Mouse (Mus musculus) MEL (cell line): ENCODE measurements around the gene Aff4. TPM values are rescaled to one million over a fixed set of nuclear protein-coding genes. Genes with fewer than 3 reads are reported as not detected.
A peak's percentile ranks its signal among the peaks of the same experiment; 100 is the strongest.

Source experiments
- DNase-seq: peaks from one replicate; pipeline ENCODE4 v3.0.0; 2011; ENCODE audit warnings: low read depth, low spot score
- H3K27ac ChIP-seq: 2 replicates; pipeline ENCODE4 v1.5.1; 2012; ENCODE audit warnings: low read depth, mild to moderate bottlenecking, control low read depth, low read length, moderate library complexity; ENCODE audit not compliant: control insufficient read depth
- H3K27me3 ChIP-seq, 2 experiments: fragments of 150-350 bp in 1 of 2; sonication (generic) in 1 of 2; 2 replicates each; pipeline ENCODE4 v1.6.1; 2012; ENCODE audit warnings: low read length in 2 of 2, mild to moderate bottlenecking in 2 of 2, improper control_type of control experiment in 1 of 2, moderate library complexity in 1 of 2; ENCODE audit not compliant: insufficient read depth in 2 of 2, control insufficient read depth in 1 of 2
- H3K36me3 ChIP-seq, 2 experiments: 2 replicates each; pipeline ENCODE4 v1.6.1; 2012 to 2014; ENCODE audit warnings: low read length in 2 of 2, improper control_type of control experiment in 1 of 2, inconsistent platforms in 1 of 2, mild to moderate bottlenecking in 1 of 2; ENCODE audit not compliant: insufficient read depth in 2 of 2, control insufficient read depth in 1 of 2
- H3K4me1 ChIP-seq, 2 experiments: fragments of 150-350 bp in 1 of 2; sonication (generic) in 1 of 2; 2 replicates each; pipeline ENCODE4 v1.6.1; 2012; ENCODE audit warnings: low read length in 2 of 2, improper control_type of control experiment in 1 of 2, mild to moderate bottlenecking in 1 of 2; ENCODE audit not compliant: insufficient read depth in 2 of 2, control insufficient read depth in 1 of 2
- H3K4me3 ChIP-seq, 2 experiments: fragments of 150-350 bp in 1 of 2; sonication (generic) in 1 of 2; 2 replicates each; pipeline ENCODE4 v1.5.1; 2012; ENCODE audit warnings: low read depth in 2 of 2, low read length in 2 of 2, mild to moderate bottlenecking in 2 of 2, moderate library complexity in 2 of 2, control low read depth in 1 of 2, improper control_type of control experiment in 1 of 2; ENCODE audit not compliant: control insufficient read depth in 1 of 2, insufficient read depth in 1 of 2
- H3K79me2 ChIP-seq: 2 replicates; pipeline ENCODE4 v1.6.1; 2012; ENCODE audit warnings: mild to moderate bottlenecking, low read length, moderate library complexity; ENCODE audit not compliant: control insufficient read depth, poor library complexity, insufficient read depth
- H3K9ac ChIP-seq: 2 replicates; pipeline ENCODE4 v1.6.1; 2012; ENCODE audit warnings: low read depth, mild to moderate bottlenecking, control low read depth, low read length, moderate library complexity; ENCODE audit not compliant: control insufficient read depth, poor library complexity, severe bottlenecking
- H3K9me3 ChIP-seq: fragments of 150-350 bp; sonication (generic); replicated peaks from 2 replicates; pipeline ENCODE4 v1.6.1; 2012; ENCODE audit warnings: mild to moderate bottlenecking, low read length, improper control_type of control experiment, moderate library complexity; ENCODE audit not compliant: insufficient read depth
- BHLHE40 ChIP-seq: IDR thresholded peaks from 2 replicates; pipeline ENCODE4 v1.6.1; 2012; ENCODE audit warnings: low read depth, mild to moderate bottlenecking, inconsistent platforms, low read length, improper control_type of control experiment, borderline replicate concordance
- CHD1 ChIP-seq: IDR thresholded peaks from 2 replicates; pipeline ENCODE4 v1.6.1; 2012; ENCODE audit warnings: low read depth, mild to moderate bottlenecking, inconsistent platforms, low read length, improper control_type of control experiment
- CHD2 ChIP-seq: IDR thresholded peaks from 2 replicates; pipeline ENCODE4 v1.6.1; 2011; ENCODE audit warnings: low read length, improper control_type of control experiment
- CTCF ChIP-seq, 3 experiments: IDR thresholded peaks in 2 of 3; conservative IDR thresholded peaks in 1 of 3; 2 replicates each; pipeline ENCODE4 v1.5.1; 2011 to 2012; ENCODE audit warnings: low read length in 3 of 3, low read depth in 2 of 3, mild to moderate bottlenecking in 2 of 3, improper control_type of control experiment in 1 of 3, inconsistent platforms in 1 of 3, mixed read lengths in 1 of 3, moderate library complexity in 1 of 3; ENCODE audit not compliant: control insufficient read depth in 1 of 3, insufficient read depth in 1 of 3, poor library complexity in 1 of 3, severe bottlenecking in 1 of 3
- E2F4 ChIP-seq: IDR thresholded peaks from 2 replicates; pipeline ENCODE4 v1.6.1; 2011; ENCODE audit warnings: low read depth, low read length, improper control_type of control experiment, borderline replicate concordance
- ELF1 ChIP-seq: IDR thresholded peaks from 2 replicates; pipeline ENCODE4 v1.6.1; 2014; ENCODE audit warnings: low read depth, mild to moderate bottlenecking, inconsistent platforms, low read length, improper control_type of control experiment, moderate library complexity
- EP300 ChIP-seq, 2 experiments: IDR thresholded peaks; 2 replicates each; pipeline ENCODE4 v1.6.1; 2011; ENCODE audit warnings: improper control_type of control experiment in 2 of 2, low read length in 2 of 2, low read depth in 1 of 2, mild to moderate bottlenecking in 1 of 2
- ETS1 ChIP-seq: IDR thresholded peaks from 2 replicates; pipeline ENCODE4 v1.6.1; 2012; ENCODE audit warnings: low read depth, mild to moderate bottlenecking, inconsistent platforms, low read length, improper control_type of control experiment, moderate library complexity
- GABPA ChIP-seq: IDR thresholded peaks from 2 replicates; pipeline ENCODE4 v1.6.1; 2012; ENCODE audit warnings: low read depth, mild to moderate bottlenecking, inconsistent platforms, low read length, improper control_type of control experiment, moderate library complexity
- GATA1 ChIP-seq: IDR thresholded peaks from 2 replicates; pipeline ENCODE4 v1.6.1; 2011; ENCODE audit warnings: low read depth, low read length, improper control_type of control experiment
- KAT2A ChIP-seq: conservative IDR thresholded peaks from 2 replicates; pipeline ENCODE4 v1.6.1; 2012; ENCODE audit warnings: low read depth, low read length, improper control_type of control experiment, inconsistent platforms
- MAFK ChIP-seq: IDR thresholded peaks from 2 replicates; pipeline ENCODE4 v1.6.1; 2011; ENCODE audit warnings: low read depth, mild to moderate bottlenecking, low read length, improper control_type of control experiment, borderline replicate concordance
- MAX ChIP-seq: IDR thresholded peaks from 2 replicates; pipeline ENCODE4 v1.6.1; 2011; ENCODE audit warnings: low read length, improper control_type of control experiment
- MAZ ChIP-seq: IDR thresholded peaks from 2 replicates; pipeline ENCODE4 v1.6.1; 2012; ENCODE audit warnings: low read depth, mild to moderate bottlenecking, inconsistent platforms, low read length, improper control_type of control experiment
- MEF2A ChIP-seq: IDR thresholded peaks from 2 replicates; pipeline ENCODE4 v1.6.1; 2014; ENCODE audit warnings: low read depth, mild to moderate bottlenecking, inconsistent platforms, low read length, improper control_type of control experiment; ENCODE audit not compliant: poor library complexity, insufficient replicate concordance, severe bottlenecking; ENCODE audit errors: extremely low read depth
- MXI1 ChIP-seq: IDR thresholded peaks from 2 replicates; pipeline ENCODE4 v1.6.1; 2011; ENCODE audit warnings: mild to moderate bottlenecking, low read depth, low read length, improper control_type of control experiment
- MYB ChIP-seq: IDR thresholded peaks from 2 replicates; pipeline ENCODE4 v1.6.1; 2011; ENCODE audit warnings: mild to moderate bottlenecking, low read depth, low read length, improper control_type of control experiment
- MYC ChIP-seq: IDR thresholded peaks from 2 replicates; pipeline ENCODE4 v1.6.1; 2011; ENCODE audit warnings: low read depth, mild to moderate bottlenecking, low read length, improper control_type of control experiment, moderate library complexity
- NELFE ChIP-seq: IDR thresholded peaks from 2 replicates; pipeline ENCODE4 v1.6.1; 2011; ENCODE audit warnings: low read depth, low read length, improper control_type of control experiment
- NRF1 ChIP-seq: IDR thresholded peaks from 2 replicates; pipeline ENCODE4 v1.6.1; 2014; ENCODE audit warnings: low read depth, mild to moderate bottlenecking, inconsistent platforms, low read length, improper control_type of control experiment, moderate library complexity; ENCODE audit not compliant: poor library complexity, insufficient read depth, severe bottlenecking
- POLR2A ChIP-seq, 2 experiments: IDR thresholded peaks; 2 replicates each; pipeline ENCODE4 v1.6.1; 2011 to 2012; ENCODE audit warnings: low read length in 2 of 2, mild to moderate bottlenecking in 2 of 2, control low read depth in 1 of 2, improper control_type of control experiment in 1 of 2, low read depth in 1 of 2, moderate library complexity in 1 of 2; ENCODE audit not compliant: control insufficient read depth in 1 of 2, insufficient read depth in 1 of 2, poor library complexity in 1 of 2
- POLR2AphosphoS2 ChIP-seq: IDR thresholded peaks from 2 replicates; pipeline ENCODE4 v1.6.1; 2011; ENCODE audit warnings: low read length, improper control_type of control experiment
- POLR2AphosphoS5 ChIP-seq: IDR thresholded peaks from 2 replicates; pipeline ENCODE4 v1.6.1; 2012; ENCODE audit warnings: low read depth, borderline replicate concordance, mild to moderate bottlenecking, inconsistent platforms, low read length, moderate library complexity, mixed read lengths
- RAD21 ChIP-seq: IDR thresholded peaks from 2 replicates; pipeline ENCODE4 v1.6.1; 2011; ENCODE audit warnings: mild to moderate bottlenecking, low read depth, low read length, improper control_type of control experiment
- RCOR1 ChIP-seq: IDR thresholded peaks from 2 replicates; pipeline ENCODE4 v1.6.1; 2012; ENCODE audit warnings: low read depth, mild to moderate bottlenecking, inconsistent platforms, low read length, improper control_type of control experiment
- SIN3A ChIP-seq: IDR thresholded peaks from 2 replicates; pipeline ENCODE4 v1.6.1; 2012; ENCODE audit warnings: low read length, improper control_type of control experiment, inconsistent platforms
- TAL1 ChIP-seq: IDR thresholded peaks from 2 replicates; pipeline ENCODE4 v1.6.1; 2012; ENCODE audit warnings: mild to moderate bottlenecking, inconsistent platforms, low read length, moderate library complexity, mixed read lengths
- TBP ChIP-seq: IDR thresholded peaks from 2 replicates; pipeline ENCODE4 v1.8.0; 2011; ENCODE audit warnings: low read depth, low read length, improper control_type of control experiment
- TCF12 ChIP-seq: IDR thresholded peaks from 2 replicates; pipeline ENCODE4 v1.6.1; 2014; ENCODE audit warnings: low read depth, mild to moderate bottlenecking, inconsistent platforms, low read length, improper control_type of control experiment, moderate library complexity
- UBTF ChIP-seq: IDR thresholded peaks from 2 replicates; pipeline ENCODE4 v1.6.1; 2012; ENCODE audit warnings: low read depth, mild to moderate bottlenecking, inconsistent platforms, low read length, improper control_type of control experiment, moderate library complexity, borderline replicate concordance; ENCODE audit not compliant: insufficient read depth
- USF1 ChIP-seq: IDR thresholded peaks from 2 replicates; pipeline ENCODE4 v1.6.1; 2014; ENCODE audit warnings: low read depth, mild to moderate bottlenecking, inconsistent platforms, low read length, improper control_type of control experiment, moderate library complexity
- USF2 ChIP-seq, 2 experiments: IDR thresholded peaks; 2 replicates each; pipeline ENCODE4 v1.6.1; 2011 to 2012; ENCODE audit warnings: improper control_type of control experiment in 2 of 2, low read length in 2 of 2, borderline replicate concordance in 1 of 2, inconsistent platforms in 1 of 2, low read depth in 1 of 2, mild to moderate bottlenecking in 1 of 2; ENCODE audit not compliant: insufficient read depth in 1 of 2
- ZC3H11A ChIP-seq: IDR thresholded peaks from 2 replicates; pipeline ENCODE4 v1.6.1; 2012; ENCODE audit warnings: low read depth, mild to moderate bottlenecking, inconsistent platforms, low read length, improper control_type of control experiment
- ZKSCAN1 ChIP-seq: IDR thresholded peaks from 2 replicates; pipeline ENCODE4 v1.6.1; 2012; ENCODE audit warnings: low read depth, mild to moderate bottlenecking, inconsistent platforms, low read length, improper control_type of control experiment, moderate library complexity
- ZMIZ1 ChIP-seq: IDR thresholded peaks from 2 replicates; pipeline ENCODE4 v1.6.1; 2012; ENCODE audit warnings: low read depth, mild to moderate bottlenecking, inconsistent platforms, low read length, improper control_type of control experiment, moderate library complexity
- ZNF384 ChIP-seq: IDR thresholded peaks from 2 replicates; pipeline ENCODE4 v1.6.1; 2012; ENCODE audit warnings: low read depth, mild to moderate bottlenecking, inconsistent platforms, low read length, improper control_type of control experiment
- polyA plus RNA-seq, 2 experiments: library from polyadenylated mRNA; stranded (reverse) in 1 of 2; unstranded in 1 of 2; fragments of >175 nt in 1 of 2; fragments of >200 nt in 1 of 2; gene quantifications; 2 replicates each; pipeline versions ENCODE4 v1.2.1 to v1.2.4; 2012; ENCODE audit warnings: low replicate concordance in 2 of 2, low read depth in 1 of 2; ENCODE audit not compliant: insufficient read length in 2 of 2, insufficient read depth in 1 of 2, missing spikeins in 1 of 2
- total RNA-seq: library from RNA; depleted of rRNA; stranded (reverse); fragments of 300-350 nt; gene quantifications from 2 replicates; pipeline ENCODE4 v1.2.3, GENCODE M21; 2012

Gene Aff4
- total and polyA plus RNA-seq, 3 experiments: 29.0 to 268 (median 47.7) TPM

DNA sequence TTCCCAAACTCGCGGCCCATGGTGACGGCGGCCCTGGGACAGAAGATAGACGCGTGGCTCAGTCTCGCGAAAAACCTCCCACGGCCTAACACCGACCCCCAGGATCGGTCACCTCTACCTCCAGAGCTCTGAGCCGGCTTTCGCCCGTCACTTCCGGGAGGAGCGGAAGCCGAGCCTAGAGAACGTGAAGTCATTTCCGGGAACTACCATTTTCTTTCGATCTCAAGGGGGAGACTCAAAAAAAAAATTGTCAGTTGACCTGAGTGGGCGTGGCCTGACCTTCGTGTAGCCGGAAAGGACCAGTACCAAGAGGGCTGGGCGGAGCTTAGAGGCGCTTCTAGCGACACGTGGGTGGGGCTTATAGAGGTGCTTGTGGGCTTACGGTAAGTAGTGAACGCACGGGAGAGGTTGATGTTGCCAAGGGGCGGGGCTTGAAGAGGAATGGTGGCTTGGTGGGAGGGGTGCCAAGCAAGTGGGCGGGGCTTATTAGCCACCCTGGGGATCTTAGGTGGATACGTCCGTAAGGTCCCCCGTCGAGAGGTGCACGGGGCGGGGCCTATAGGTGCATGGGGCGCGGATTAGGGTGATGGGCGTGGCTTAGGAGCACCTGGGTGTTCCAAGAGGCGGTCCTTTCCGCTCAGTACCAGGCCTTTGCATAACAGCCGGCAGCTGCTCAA, 80.2 kb downstream of the Aff4 start, which contains the start of the genes Uqcrq and Gdf9:
Gene Uqcrq, minus strand, starts transcription at position 162 of the 677 bp plus-strand sequence.
Gene Gdf9, plus strand, starts transcription at position 354 of the 677 bp plus-strand sequence.
- peaks cover 8 to 30% of the 10 kb centered on the region in 2 experiments for H3K4me1 ChIP-seq
- TF ChIP-seq MAFK (no peak), POLR2AphosphoS2 (peak; percentile 90), POLR2A (IDR thresholded peaks at IDR 0.05; ENCODE audit: control insufficient read depth in 1 of 2, insufficient read depth in 1 of 2, low read depth in 1 of 2, low read length in 2 of 2, poor library complexity in 1 of 2) (peak; percentile 94 to 98), MYC (peak; percentile 77), SIN3A (peak; percentile 97), ZKSCAN1 (no peak; the same call in 1 of the 2 replicates), USF1 (peak; percentile 85), RAD21 (no peak), CTCF (IDR thresholded peaks at IDR 0.05 in 2 of 3, conservative IDR thresholded peaks at IDR 0.05 in 1 of 3; ENCODE audit: control insufficient read depth in 1 of 3, insufficient read depth in 1 of 3, low read depth in 2 of 3, low read length in 3 of 3, poor library complexity in 1 of 3, severe bottlenecking in 1 of 3) (no peak), KAT2A (peak; percentile 74), CHD1 (peak; percentile 99), ETS1 (no peak; the same call in 1 of the 2 replicates), UBTF (no peak), ZNF384 (peak; percentile 100), NRF1 (no peak), MEF2A (no peak), MAZ (0 out of 2 replicates have a peak, but pooled peaks have one; percentile 20), ELF1 (peak; percentile 94), RCOR1 (no peak), NELFE (peak; percentile 98), TCF12 (peak; percentile 77), POLR2AphosphoS5 (no peak), ZC3H11A (no peak), MYB (peak; percentile 26; the same call in 1 of the 2 replicates), CHD2 (no peak), ZMIZ1 (peak; percentile 85), GATA1 (no peak), MXI1 (peak; percentile 94), EP300 (IDR thresholded peaks at IDR 0.05; ENCODE audit: low read depth in 1 of 2, low read length in 2 of 2) (peak in 1 of 2 experiments; percentile 4; a peak in 1 of 4 replicates), TAL1 (no peak), USF2 (IDR thresholded peaks at IDR 0.05; ENCODE audit: borderline replicate concordance in 1 of 2, insufficient read depth in 1 of 2, low read depth in 1 of 2, low read length in 2 of 2) (no peak), MAX (peak; percentile 78; the same call in 1 of the 2 replicates), BHLHE40 (peak; percentile 49; the same call in 1 of the 2 replicates), E2F4 (no peak), TBP (peak; percentile 96), GABPA (no peak)

More for the DNA sequence above, 80.2 kb downstream of the Aff4 start, which contains the start of the genes Uqcrq and Gdf9:
- H3K79me2 ChIP-seq: peaks cover 14% of the 10 kb centered on the region
- peak; percentile 100 for DNase-seq
- peak within 1 kb of the TSS; percentile 83 for H3K27ac ChIP-seq
- peak within 1 kb of the TSS; percentile 95 for H3K9ac ChIP-seq
- H3K4me3 ChIP-seq: peak within 1 kb of the TSS; percentile 89 to 94
- H3K36me3 ChIP-seq: peaks cover 7 to 30% of the 10 kb centered on the region in 2 experiments
- no peaks in the 10 kb centered on the region for H3K9me3 ChIP-seq
- no peaks in the 10 kb centered on the region for H3K27me3 ChIP-seq
